Mouse (Mus musculus) urinary bladder, adult 2 months (tissue): Measurements from ENCODE around the gene Slc10a3. TPM values are rescaled to one million over a fixed set of nuclear protein-coding genes. Genes with fewer than 3 reads are reported as not detected.

Source experiments
- polyA plus RNA-seq: library from polyadenylated mRNA; depleted of rRNA; stranded (reverse); fragments of >200 nt; gene quantifications from 2 replicates; pipeline ENCODE4 v1.2.3, GENCODE M21; 2012; rRNA removed

Gene Slc10a3
- polyA plus RNA-seq, 1 experiment: 18.0 TPM

Other genes with a start within 250 kb of the Slc10a3 start
- not detected in 2 replicates for gene Opn1mw, start 245.9 kb downstream of the Slc10a3 start, polyA plus RNA-seq
- 12.8 and 17.1 TPM in 2 replicates for gene Mecp2, start 238.0 kb downstream of the Slc10a3 start, polyA plus RNA-seq
- not detected in 2 replicates for gene Tex28, start 205.5 kb downstream of the Slc10a3 start, polyA plus RNA-seq
- 0.03 and 0.04 TPM in 2 replicates for gene Tktl1, start 196.1 kb downstream of the Slc10a3 start, polyA plus RNA-seq
- 5,313 and 5,579 TPM in 2 replicates for gene Flna, start 123.5 kb downstream of the Slc10a3 start, polyA plus RNA-seq
- gene Emd, start 118.7 kb downstream of the Slc10a3 start, polyA plus RNA-seq: 92.6 and 98.0 TPM in 2 replicates
- 2,380 and 2,941 TPM in 2 replicates for gene Rpl10, start 102.5 kb downstream of the Slc10a3 start, polyA plus RNA-seq
- gene Taz, start 91.4 kb downstream of the Slc10a3 start, polyA plus RNA-seq: 106 and 145 TPM in 2 replicates
- gene Dnase1l1, start 91.0 kb downstream of the Slc10a3 start, polyA plus RNA-seq: 36.1 and 44.7 TPM in 2 replicates
- gene Atp6ap1, start 76.3 kb downstream of the Slc10a3 start, polyA plus RNA-seq: 213 and 234 TPM in 2 replicates
- gene Gdi1, start 68.4 kb downstream of the Slc10a3 start, polyA plus RNA-seq: 251 and 365 TPM in 2 replicates
- 52.5 and 63.5 TPM in 2 replicates for gene Fam50a, start 60.3 kb downstream of the Slc10a3 start, polyA plus RNA-seq
- 16.4 and 17.9 TPM in 2 replicates for gene Plxna3, start 44.3 kb downstream of the Slc10a3 start, polyA plus RNA-seq
- gene Lage3, start 19.7 kb downstream of the Slc10a3 start, polyA plus RNA-seq: 67.1 and 87.5 TPM in 2 replicates
- gene Ubl4a, start 131 bp downstream of the Slc10a3 start, polyA plus RNA-seq: 54.3 and 66.7 TPM in 2 replicates
- 38.3 and 40.6 TPM in 2 replicates for gene Fam3a, start 19.9 kb upstream of the Slc10a3 start, polyA plus RNA-seq
- gene Ikbkg, start 19.9 kb upstream of the Slc10a3 start, polyA plus RNA-seq: 25.0 and 26.3 TPM in 2 replicates
- 95.5 and 113 TPM in 2 replicates for gene G6pdx, start 55.8 kb upstream of the Slc10a3 start, polyA plus RNA-seq
- gene Gm6880, start 108.0 kb upstream of the Slc10a3 start, polyA plus RNA-seq: not detected in 2 replicates
- gene Olfr1326-ps1, start 201.5 kb upstream of the Slc10a3 start, polyA plus RNA-seq: not detected in 2 replicates
- gene Olfr1325, start 219.3 kb upstream of the Slc10a3 start, polyA plus RNA-seq: not detected in 2 replicates